Mouse (Mus musculus) liver, embryonic 11.5 days (tissue): ENCODE results near the gene Iqce. TPM values are rescaled to one million over a fixed set of nuclear protein-coding genes. Genes with fewer than 3 reads are reported as not detected.

Source experiments
- ATAC-seq: fragments of 200-750 bp; cut with Nextera tagmentation; replicated peaks from 2 replicates; pipeline ENCODE4 v1.8.0; 2017; ENCODE audit warnings: moderate number of reproducible peaks, mild to moderate bottlenecking, moderate TSS enrichment, moderate library complexity; ENCODE audit not compliant: low FRiP score
- DNase-seq: peaks from one replicate; pipeline ENCODE4 v3.0.0-alpha.2; 2017; ENCODE audit warnings: low spot score
- H3K27ac ChIP-seq: fragments of 300-500 bp; sonication (generic); 2 replicates; pipeline ENCODE4 v1.5.1; 2014; ENCODE audit warnings: mild to moderate bottlenecking, low read depth, low read length, control low read depth
- H3K27me3 ChIP-seq: fragments of 300-500 bp; sonication (generic); replicated peaks from 2 replicates; pipeline ENCODE4 v1.6.1; 2014; ENCODE audit warnings: low read length, mixed read lengths; ENCODE audit not compliant: control insufficient read depth, insufficient read depth
- H3K36me3 ChIP-seq: fragments of 300-500 bp; sonication (generic); 2 replicates; pipeline ENCODE4 v1.6.1; 2014; ENCODE audit warnings: mild to moderate bottlenecking, low read length, moderate library complexity, mixed read lengths; ENCODE audit not compliant: control insufficient read depth, insufficient read depth
- H3K4me1 ChIP-seq: fragments of 300-500 bp; sonication (generic); replicated peaks from 2 replicates; pipeline ENCODE4 v1.6.1; 2014; ENCODE audit warnings: low read length, mixed read lengths; ENCODE audit not compliant: control insufficient read depth, insufficient read depth
- H3K4me2 ChIP-seq: fragments of 300-500 bp; sonication (generic); 2 replicates; pipeline ENCODE4 v1.6.1; 2014; ENCODE audit warnings: mild to moderate bottlenecking, control low read depth, moderate library complexity
- H3K4me3 ChIP-seq: fragments of 300-500 bp; sonication (generic); 2 replicates; pipeline ENCODE4 v1.5.1; 2014; ENCODE audit warnings: low read depth, low read length, control low read depth
- H3K9ac ChIP-seq: fragments of 300-500 bp; sonication (generic); 2 replicates; pipeline ENCODE4 v1.6.1; 2014; ENCODE audit warnings: low read depth, low read length, control low read depth
- H3K9me3 ChIP-seq: fragments of 300-500 bp; sonication (generic); 2 replicates; pipeline ENCODE4 v1.6.1; 2016; ENCODE audit warnings: low read length, inconsistent platforms, mixed read lengths; ENCODE audit not compliant: control insufficient read depth
- WGBS: fragments of 180-500 bp; shearing (Covaris S2); extraction: QIAGEN DNeasy Blood & Tissue Kit; methylation state at CpG from one replicate; pipeline ENCODE4 v1.1.7; 2014; 5-methylcytosine and 5-hydroxymethylcytosine counted together
- polyA plus RNA-seq: library from polyadenylated mRNA; unstranded; fragments of >200 nt; fragmentation: Nextera tagmentation; extraction: Ambion mirVana; gene quantifications from 2 replicates; pipeline ENCODE4 v1.2.1, GENCODE M21; 2014

Gene Iqce
- polyA plus RNA-seq, 1 experiment from 2014 or later: 14.4 TPM

DNA sequence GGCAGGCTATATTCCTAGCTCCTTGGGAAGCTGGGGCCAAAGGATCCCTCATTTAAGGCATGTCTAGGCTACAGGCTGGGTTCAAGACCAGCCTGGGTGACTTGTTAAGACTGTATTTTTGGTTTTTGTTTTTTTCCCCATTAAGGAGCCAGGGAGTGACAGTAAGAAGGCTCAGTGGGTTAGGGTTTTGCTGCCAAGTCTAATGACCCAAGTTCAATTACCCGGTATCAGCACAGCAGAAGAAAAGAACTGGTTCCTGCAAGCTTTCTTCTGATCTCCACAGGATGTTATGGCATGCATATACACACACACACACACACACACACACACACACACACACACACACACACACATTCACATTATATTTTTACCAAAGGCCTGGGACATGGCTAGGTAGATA, 41.8 kb downstream of the Iqce start:
- no peaks in the 10 kb centered on the region for H3K36me3 ChIP-seq
- no peak overlapping the region for H3K4me2 ChIP-seq
- no peak overlapping the region for H3K4me3 ChIP-seq
- H3K9ac ChIP-seq: no peak overlapping the region
- H3K27me3 ChIP-seq: no peaks in the 10 kb centered on the region
- no peak overlapping the region for H3K27ac ChIP-seq
- WGBS: 86% methylated on average over 1 of the region's 1 CpGs
- DNase-seq: no peak
- H3K9me3 ChIP-seq: no peaks in the 10 kb centered on the region
- H3K4me1 ChIP-seq: peaks cover 17% of the 10 kb centered on the region
- no peak for ATAC-seq

DNA sequence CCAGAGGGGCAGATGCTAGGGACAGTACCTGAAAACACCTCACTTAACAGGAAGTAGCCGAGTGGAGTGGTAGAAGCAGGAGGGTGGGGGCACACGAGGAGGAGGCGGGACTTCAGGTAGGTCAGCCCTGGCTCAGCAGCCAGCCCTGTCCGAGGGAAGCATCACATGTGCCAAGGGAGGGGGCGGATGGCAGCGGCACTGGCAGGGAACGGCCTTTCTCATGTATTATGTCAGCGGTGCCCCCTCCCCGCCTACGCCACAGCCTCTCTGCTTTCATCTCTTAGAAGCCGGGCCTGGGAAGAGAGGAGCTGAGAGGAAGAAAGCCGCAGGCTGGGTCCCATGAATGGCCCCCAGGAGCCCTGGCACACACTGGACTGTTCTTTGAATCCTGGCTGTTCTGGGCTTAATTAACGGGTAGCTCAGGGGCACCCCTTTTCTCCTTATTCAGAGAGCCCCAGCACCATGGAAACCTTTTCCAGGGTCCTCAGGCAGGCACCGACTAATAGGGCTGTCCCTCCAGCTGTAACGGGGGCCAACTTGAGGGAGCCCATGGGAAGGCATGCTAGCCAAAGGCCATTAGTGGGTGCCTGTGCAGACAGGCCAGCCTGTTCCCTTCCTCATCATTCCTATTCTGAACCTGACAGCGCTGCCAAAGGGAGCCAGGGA, 42.4 kb downstream of the Iqce start:
- H3K27me3 ChIP-seq: no peaks in the 10 kb centered on the region
- ATAC-seq (no peak), DNase-seq (no peak)
- no peak overlapping the region for H3K9ac ChIP-seq
- no peaks in the 10 kb centered on the region for H3K9me3 ChIP-seq
- no peak overlapping the region for H3K27ac ChIP-seq
- H3K36me3 ChIP-seq: no peaks in the 10 kb centered on the region
- H3K4me3 ChIP-seq: no peak overlapping the region
- 54% methylated on average over 16 of the region's 16 CpGs for WGBS
- no peak overlapping the region for H3K4me2 ChIP-seq
- H3K4me1 ChIP-seq: peaks cover 17% of the 10 kb centered on the region

GRCm38 (mm10) chr5:140654096-140654845, 47.9 kb downstream of the Iqce start:
- Histone ChIP-seq H3K9me3 (no peaks in the 10 kb centered on the region), H3K4me3 (no peak overlapping the region), H3K4me1 (peaks cover 10% of the 10 kb centered on the region), H3K4me2 (no peak overlapping the region), H3K9ac (no peak overlapping the region), H3K27me3 (0 out of 2 replicates have a peak, but pooled peaks cover 2% of the 10 kb centered on the region), H3K27ac (no peak overlapping the region), H3K36me3 (no peaks in the 10 kb centered on the region)
- DNase-seq (no peak), ATAC-seq (no peak)
- WGBS: 76% methylated on average over 15 of the region's 15 CpGs

- Histone ChIP-seq H3K36me3 (no peaks in the 10 kb centered on the region), H3K4me3 (no peak overlapping the region), H3K4me2 (no peak overlapping the region), H3K9me3 (no peaks in the 10 kb centered on the region), H3K27ac (no peak overlapping the region), H3K27me3 (0 out of 2 replicates have a peak, but pooled peaks cover 2% of the 10 kb centered on the region), H3K9ac (no peak overlapping the region), H3K4me1 (peaks cover 19% of the 10 kb centered on the region)
- no peak for DNase-seq
- no peak for ATAC-seq
- 84% methylated on average over 7 of the region's 7 CpGs for WGBS
These were observed 49.6 kb downstream of the Iqce start for GRCm38 (mm10) chr5:140652587-140652986.

DNA sequence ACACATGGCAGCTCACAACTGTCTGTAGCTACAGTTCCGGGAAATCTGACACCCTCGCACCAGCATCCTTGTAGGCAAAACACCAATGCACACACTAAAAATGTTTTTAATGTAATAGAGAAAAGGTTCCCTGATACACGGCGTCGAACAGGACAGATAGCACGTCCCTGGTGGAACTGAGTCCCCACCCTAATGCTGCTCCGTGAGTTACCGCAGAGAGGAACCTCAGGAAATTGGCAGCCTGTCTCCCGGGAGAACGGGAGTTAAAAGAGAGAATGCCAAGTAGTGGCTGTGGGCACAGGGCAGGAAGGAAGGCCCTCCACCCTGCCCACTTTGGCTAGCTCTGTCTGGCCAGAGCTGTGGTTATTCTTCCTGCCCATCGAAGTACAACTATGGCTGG, 50.9 kb downstream of the Iqce start:
- WGBS: 71% methylated on average over 11 of the region's 11 CpGs
- no peak for ATAC-seq

GRCm38 (mm10) chr5:140649881-140650414, 52.2 kb downstream of the Iqce start:
- peak overlapping the region; percentile 95; the same call in 1 of the 2 replicates for H3K4me3 ChIP-seq
- no peaks in the 10 kb centered on the region for H3K9me3 ChIP-seq
- peaks cover 46% of the 10 kb centered on the region for H3K4me1 ChIP-seq
- H3K27ac ChIP-seq: peak overlapping the region; percentile 89
- 64% methylated on average over 7 of the region's 7 CpGs for WGBS
- peak overlapping the region; percentile 63 for H3K9ac ChIP-seq
- H3K27me3 ChIP-seq: 0 out of 2 replicates have a peak, but pooled peaks cover 2% of the 10 kb centered on the region
- DNase-seq (no peak), ATAC-seq (no peak)
- no peaks in the 10 kb centered on the region; the same call in 1 of the 2 replicates for H3K36me3 ChIP-seq
- peak overlapping the region; percentile 87 for H3K4me2 ChIP-seq

More for the DNA sequence above, 50.9 kb downstream of the Iqce start:
- H3K27me3 ChIP-seq: 0 out of 2 replicates have a peak, but pooled peaks cover 2% of the 10 kb centered on the region
- H3K27ac ChIP-seq: no peak overlapping the region
- H3K9me3 ChIP-seq: no peaks in the 10 kb centered on the region
- H3K36me3 ChIP-seq: no peaks in the 10 kb centered on the region; the same call in 1 of the 2 replicates
- peaks cover 33% of the 10 kb centered on the region for H3K4me1 ChIP-seq
- H3K4me2 ChIP-seq: no peak overlapping the region
- no peak overlapping the region for H3K4me3 ChIP-seq
- DNase-seq: no peak
- H3K9ac ChIP-seq: no peak overlapping the region

DNA sequence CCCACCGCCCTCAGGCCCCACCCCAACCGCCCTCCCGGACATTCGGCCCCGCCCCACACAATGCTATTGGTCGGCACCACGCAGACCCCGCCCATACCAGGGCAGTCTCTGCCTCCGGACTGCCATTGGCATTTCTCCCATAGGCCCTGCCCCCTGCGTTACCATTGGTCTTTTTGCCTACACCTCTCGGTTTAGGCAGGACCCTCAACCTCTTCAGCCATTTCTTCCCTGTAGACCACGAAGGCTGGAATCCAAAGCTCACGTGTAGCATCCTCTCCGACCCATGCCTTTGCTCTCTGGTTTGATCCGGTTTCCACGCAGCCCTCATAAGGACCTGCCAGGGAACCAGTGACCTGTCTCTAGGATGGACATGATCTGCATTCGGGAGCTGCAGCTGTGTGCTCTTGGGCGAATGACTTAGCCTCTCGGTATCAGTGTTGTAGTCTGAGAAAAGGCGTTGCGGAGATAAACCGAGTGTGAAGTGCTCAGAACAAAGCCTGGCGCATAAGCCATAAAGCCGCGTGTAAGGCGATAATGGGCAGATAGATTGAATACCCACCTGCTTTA, 53.0 kb downstream of the Iqce start:
- DNase-seq: peak; percentile 97
- WGBS: 4% methylated on average over 26 of the region's 26 CpGs
- Histone ChIP-seq H3K27me3 (0 out of 2 replicates have a peak, but pooled peaks cover 2% of the 10 kb centered on the region), H3K4me1 (peaks cover 53% of the 10 kb centered on the region), H3K9me3 (no peaks in the 10 kb centered on the region), H3K4me3 (peak overlapping the region; percentile 95), H3K9ac (peak overlapping the region; percentile 63), H3K4me2 (peak overlapping the region; percentile 87), H3K27ac (peak overlapping the region; percentile 89), H3K36me3 (peaks cover 3% of the 10 kb centered on the region; the same call in 1 of the 2 replicates)
- peak; percentile 89 for ATAC-seq

GRCm38 (mm10) chr5:140648519-140649100, 53.6 kb downstream of the Iqce start, which contains the start of gene Ttyh3:
Ttyh3 (minus strand) TSS chr5:140649031.
- peaks cover 59% of the 10 kb centered on the region for H3K4me1 ChIP-seq
- H3K27ac ChIP-seq: peak within 1 kb of the TSS; percentile 89
- H3K9ac ChIP-seq: peak within 1 kb of the TSS; percentile 94
- WGBS: under 1% methylated on average over 62 of the region's 62 CpGs
- peak within 1 kb of the TSS; percentile 95 for H3K4me3 ChIP-seq
- H3K9me3 ChIP-seq: no peaks in the 10 kb centered on the region
- peaks cover 6% of the 10 kb centered on the region; the same call in 1 of the 2 replicates for H3K36me3 ChIP-seq
- no peak for DNase-seq
- H3K27me3 ChIP-seq: 0 out of 2 replicates have a peak, but pooled peaks cover 2% of the 10 kb centered on the region
- H3K4me2 ChIP-seq: peak within 1 kb of the TSS; percentile 95
- ATAC-seq: peak; percentile 2
